Mouse (Mus musculus) kidney, postnatal 25 days (tissue): ENCODE data around the gene Gm13871.
"Not testable (repeated sequence)": the region's sequence is repeated elsewhere in the genome, so short reads cannot be mapped to it uniquely, and the experiment has no call there.

Source experiments
- DNase-seq, 2 experiments: peaks; one replicate each; pipeline ENCODE4 v3.0.0; 2021; ENCODE audit warnings: mixed read lengths in 2 of 2

The Gm13871 gene

DNA sequence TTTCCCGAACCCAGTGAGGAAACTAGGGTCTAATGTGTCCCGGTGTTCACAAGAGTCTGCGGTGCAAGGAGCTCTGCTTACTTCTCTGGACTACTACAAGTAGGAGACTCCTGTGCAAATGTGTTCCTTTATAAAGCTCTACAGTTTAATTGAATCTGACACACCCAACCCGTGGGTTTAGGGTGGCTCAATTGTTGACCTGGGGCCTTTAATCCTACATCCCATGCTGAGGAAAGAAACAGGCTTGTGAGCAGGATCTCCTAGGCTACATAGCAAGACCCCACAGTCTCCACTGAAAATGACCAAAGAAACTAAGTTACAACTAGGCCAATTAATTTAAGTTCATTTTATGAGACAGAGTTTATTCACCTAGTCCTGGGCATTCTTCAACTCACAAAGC is at the start of gene Gm13871:
Gm13871 (minus strand) TSS at position 101 of the 400 bp plus-strand sequence.
- DNase-seq = not testable (repeated sequence)

DNA sequence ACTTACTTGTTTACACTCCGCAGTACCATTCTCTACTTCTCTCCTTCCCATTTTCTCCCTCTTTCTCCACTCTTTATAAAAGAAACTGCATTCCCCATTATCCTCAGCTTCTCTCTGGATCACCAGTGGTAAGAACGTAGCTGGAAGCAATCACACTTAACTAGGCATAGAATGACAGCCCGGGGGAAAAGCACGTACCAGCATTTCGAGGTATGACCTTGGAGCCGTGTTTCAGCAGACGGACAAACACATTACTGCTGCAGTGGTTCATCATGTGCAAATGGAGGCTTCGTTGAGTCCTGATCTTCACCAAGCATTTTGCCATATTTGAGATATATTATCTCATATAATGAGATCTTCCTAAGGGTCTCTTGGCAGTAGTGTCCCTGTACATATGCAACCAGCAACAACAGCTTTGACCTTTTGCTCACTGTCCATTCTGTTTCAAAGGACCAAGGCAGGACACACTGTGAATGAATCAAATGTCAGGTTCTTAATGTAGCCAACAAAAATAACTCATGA is 44.7 kb upstream of the Gm13871 start, which contains the start of gene 2310002L09Rik:
2310002L09Rik (minus strand) TSS at position 472 of the 522 bp plus-strand sequence.
- DNase-seq = no peak

DNA sequence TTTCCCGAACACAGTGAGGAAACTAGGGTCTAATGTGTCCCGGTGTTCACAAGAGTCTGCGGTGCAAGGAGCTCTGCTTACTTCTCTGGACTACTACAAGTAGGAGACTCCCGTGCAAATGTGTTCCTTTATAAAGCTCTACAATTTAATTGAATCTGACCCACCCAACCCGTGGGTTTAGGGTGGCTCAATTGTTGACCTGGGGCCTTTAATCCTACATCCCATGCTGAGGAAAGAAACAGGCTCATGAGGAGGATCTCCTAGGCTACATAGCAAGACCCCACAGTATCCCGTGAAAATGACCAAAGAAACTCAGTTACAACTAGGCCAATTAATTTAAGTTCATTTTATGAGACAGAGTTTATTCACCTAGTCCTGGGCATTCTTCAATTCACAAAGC is 14.9 kb upstream of the Gm13871 start, which contains the start of gene Gm11756:
Gm11756 (minus strand) TSS at position 101 of the 400 bp plus-strand sequence.
- not testable (repeated sequence) for DNase-seq

DNA sequence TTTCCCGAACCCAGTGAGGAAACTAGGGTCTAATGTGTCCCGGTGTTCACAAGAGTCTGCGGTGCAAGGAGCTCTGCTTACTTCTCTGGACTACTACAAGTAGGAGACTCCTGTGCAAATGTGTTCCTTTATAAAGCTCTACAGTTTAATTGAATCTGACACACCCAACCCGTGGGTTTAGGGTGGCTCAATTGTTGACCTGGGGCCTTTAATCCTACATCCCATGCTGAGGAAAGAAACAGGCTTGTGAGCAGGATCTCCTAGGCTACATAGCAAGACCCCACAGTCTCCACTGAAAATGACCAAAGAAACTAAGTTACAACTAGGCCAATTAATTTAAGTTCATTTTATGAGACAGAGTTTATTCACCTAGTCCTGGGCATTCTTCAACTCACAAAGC is 14.7 kb downstream of the Gm13871 start, which contains the start of gene Gm11757:
Gm11757 (minus strand) TSS at position 101 of the 400 bp plus-strand sequence.
- not testable (repeated sequence) for DNase-seq

DNA sequence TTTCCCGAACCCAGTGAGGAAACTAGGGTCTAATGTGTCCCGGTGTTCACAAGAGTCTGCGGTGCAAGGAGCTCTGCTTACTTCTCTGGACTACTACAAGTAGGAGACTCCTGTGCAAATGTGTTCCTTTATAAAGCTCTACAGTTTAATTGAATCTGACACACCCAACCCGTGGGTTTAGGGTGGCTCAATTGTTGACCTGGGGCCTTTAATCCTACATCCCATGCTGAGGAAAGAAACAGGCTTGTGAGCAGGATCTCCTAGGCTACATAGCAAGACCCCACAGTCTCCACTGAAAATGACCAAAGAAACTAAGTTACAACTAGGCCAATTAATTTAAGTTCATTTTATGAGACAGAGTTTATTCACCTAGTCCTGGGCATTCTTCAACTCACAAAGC is 29.6 kb downstream of the Gm13871 start, which contains the start of gene Gm11758:
Gm11758 (minus strand) TSS at position 101 of the 400 bp plus-strand sequence.
- DNase-seq = not testable (repeated sequence)
